Mouse (Mus musculus) liver, adult 2 months (tissue): ENCODE results near the gene Ift122.

Experiments used
- CTCF ChIP-seq: fragments of 200-500 bp; IDR thresholded peaks from 2 replicates; pipeline ENCODE4 v1.5.1; 2011; ENCODE audit warnings: low read depth, low read length, control low read depth
- POLR2A ChIP-seq: fragments of 200-500 bp; IDR thresholded peaks from 2 replicates; pipeline ENCODE4 v1.6.1; 2011; ENCODE audit warnings: low read length, control low read depth; ENCODE audit not compliant: insufficient read depth; ENCODE audit errors: extremely low read depth

DNA sequence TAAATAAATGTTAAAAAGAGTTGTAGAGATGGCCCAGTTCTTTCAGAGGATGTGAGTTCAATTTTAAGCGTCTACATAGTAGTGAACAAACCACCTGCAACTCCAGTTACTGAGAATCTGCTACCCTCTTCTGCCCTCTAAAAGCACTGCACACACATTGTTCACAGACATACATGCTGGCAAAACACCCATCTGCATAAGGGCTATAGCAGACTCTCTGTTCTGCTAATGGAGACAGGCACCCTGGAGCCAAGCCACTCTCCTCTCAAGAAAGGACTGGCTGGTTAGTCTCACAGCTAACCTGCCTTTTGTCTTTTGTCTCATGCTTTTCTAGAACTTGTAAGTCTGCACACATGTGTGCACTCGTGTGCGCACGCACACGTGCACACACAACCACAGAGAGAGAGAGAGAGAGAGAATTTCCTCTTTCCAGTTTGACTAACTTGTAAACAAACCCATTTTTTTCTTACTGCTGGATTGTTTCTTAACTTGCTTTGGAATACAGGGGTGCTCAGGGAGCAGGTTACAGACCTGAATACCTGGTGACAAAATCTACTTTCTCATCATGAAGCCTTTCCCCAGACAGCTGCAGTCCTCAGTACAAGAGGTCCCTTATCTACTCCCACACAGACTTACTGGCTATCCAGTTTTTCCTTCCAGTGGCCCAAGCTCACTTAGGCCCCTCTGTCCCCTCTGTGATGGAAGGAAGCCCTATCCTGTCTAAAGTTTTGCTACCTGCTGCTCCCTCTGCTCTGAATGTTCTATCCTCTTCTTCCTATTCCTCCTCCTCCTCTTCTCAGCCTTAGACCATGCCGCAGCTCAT lies 22.3 kb upstream of the Ift122 start:
- TF ChIP-seq POLR2A, result no peak
- TF ChIP-seq CTCF, result no peak
